Mouse (Mus musculus) yolk sac, embryonic 10.5 days (tissue): ENCODE data around the gene Jade2.
"Not testable (repeated sequence)": the region's sequence is repeated elsewhere in the genome, so short reads cannot be mapped to it uniquely, and the experiment has no call there.

Source experiments
- DNase-seq: peaks from one replicate; pipeline ENCODE4 v3.0.0-alpha.2; 2017; ENCODE audit warnings: low spot score

Gene Jade2

GRCm38 (mm10) chr11:51790662-51791061 lies 66.8 kb downstream of the Jade2 start:
- no peak for DNase-seq

- DNase-seq = not testable (repeated sequence)
Measured at GRCm38 (mm10) chr11:51789735-51790134, 67.7 kb downstream of the Jade2 start.

DNA sequence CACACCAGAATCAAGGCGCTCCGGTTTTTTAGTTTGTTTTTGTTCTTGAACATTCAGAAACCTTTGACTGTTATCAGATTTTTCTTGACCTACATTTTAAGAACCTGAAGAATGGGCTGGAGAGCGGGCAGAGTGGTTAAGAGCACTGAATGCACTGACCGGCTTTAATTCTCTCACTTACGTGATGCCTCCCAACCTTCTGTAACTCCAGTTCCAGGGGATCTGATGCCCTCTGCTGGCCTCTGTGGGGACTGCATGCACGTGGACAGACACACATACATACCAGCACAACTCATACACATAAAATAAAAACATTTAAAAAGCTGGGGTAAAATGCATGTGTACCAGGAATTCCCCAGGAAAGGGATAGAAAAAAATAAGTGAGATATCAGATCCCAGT lies 71.5 kb downstream of the Jade2 start:
- DNase-seq = peak; percentile 39

DNA sequence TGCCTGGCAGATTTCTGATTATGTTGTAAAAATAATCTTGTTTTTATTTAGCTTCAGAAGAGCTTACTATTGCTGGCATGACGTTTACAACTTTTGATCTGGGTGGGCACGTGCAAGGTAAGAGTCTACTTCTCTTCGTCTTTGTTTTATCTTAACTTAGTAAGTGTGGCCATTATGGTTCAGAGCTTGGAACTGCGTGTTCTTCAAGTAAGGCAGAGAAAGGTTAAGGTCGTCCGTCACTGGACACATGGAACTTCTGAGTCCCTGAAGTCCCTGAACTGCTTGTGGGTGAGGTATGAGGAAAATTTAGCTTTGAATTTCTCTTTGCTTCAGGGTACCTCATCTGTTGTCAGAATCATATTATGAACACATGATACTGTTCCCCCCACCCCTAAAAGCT lies 74.7 kb downstream of the Jade2 start:
- DNase-seq = no peak

DNA sequence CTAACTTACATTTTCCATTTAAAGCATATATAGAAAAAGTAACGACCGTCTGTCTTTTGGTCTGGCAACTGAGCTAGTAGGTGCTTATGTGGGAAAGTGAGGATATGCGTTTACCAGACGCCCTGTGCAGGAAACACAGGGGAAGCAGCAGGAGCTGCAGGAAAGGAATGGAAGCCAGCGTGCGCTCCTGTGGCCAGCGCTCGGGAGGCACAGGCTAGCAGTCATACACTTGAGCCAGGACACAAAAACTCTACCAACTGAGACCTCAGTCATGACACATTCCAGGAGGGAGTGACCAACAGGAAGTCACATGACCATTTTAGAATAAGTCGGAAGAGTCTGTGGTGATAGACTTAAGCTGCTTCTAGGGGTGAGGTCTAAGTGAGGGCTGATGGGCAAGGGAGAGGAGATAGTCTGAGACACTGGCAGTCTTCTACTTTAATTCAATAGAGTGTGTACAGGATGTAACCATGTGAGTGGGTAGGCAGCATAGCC lies 76.6 kb downstream of the Jade2 start:
- no peak for DNase-seq

DNA sequence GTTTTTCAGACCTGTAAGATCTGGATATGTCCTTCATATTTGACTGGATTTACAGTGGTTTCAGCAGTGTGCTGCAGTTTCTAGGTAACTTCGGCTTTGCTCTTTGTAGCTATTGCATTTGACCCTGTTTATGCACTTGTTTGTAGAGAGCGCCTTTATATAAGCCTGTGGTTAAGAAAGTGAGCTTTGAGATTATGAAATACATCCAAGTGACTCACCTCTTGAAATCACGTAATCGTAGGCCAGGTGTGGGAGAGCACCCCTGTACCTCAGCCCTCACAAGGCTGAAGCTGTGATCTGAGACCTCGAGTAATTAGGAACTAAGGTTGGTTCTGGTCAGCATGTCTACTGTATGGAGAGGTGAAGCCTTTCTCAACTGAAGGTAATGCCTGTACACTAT lies 80.0 kb downstream of the Jade2 start:
- DNase-seq = no peak

DNA sequence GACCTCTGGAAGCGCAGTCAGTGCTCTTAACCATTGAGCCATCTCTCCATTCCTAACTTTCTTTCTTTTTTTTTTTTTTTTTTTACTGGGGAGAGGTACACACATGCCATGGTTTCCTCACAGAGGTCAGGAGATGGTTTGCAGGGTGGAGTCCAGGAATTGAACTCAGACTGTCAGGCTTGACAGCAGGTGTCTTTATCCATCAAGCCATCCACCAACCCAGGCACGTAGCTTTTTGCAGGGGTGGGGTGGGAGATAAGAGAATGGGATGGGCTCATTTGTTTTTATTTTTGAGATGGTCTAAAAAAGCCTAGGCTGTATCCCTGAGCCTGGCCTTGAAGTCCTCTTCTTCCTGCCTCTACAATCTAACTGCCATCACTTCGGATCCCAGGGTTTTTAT lies 81.9 kb downstream of the Jade2 start:
- no peak for DNase-seq

- peak; percentile 69 for DNase-seq
Measured at GRCm38 (mm10) chr11:51768296-51768695, 89.2 kb downstream of the Jade2 start.

- DNase-seq = peak; percentile 75
Measured at GRCm38 (mm10) chr11:51767579-51768220, 89.8 kb downstream of the Jade2 start.

DNA sequence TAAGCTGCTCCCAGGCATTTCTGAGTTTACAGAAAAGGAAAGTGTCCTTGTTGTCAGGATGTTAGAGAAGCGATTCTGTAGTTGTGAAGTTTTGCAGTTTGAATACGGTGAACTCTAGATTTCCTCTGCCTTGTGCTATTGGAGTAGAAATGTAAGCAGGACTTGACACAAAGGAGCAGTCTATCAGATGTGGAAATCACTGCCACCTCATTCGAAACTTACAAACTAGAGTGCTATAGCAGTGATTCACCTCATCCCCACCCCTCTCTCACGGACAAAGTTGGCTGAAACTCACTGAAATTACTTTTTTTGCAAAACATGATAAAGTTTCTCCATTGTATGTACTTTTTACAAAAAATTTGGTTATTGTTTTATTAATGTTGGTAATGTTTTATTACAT lies 92.6 kb downstream of the Jade2 start:
- no peak for DNase-seq

DNA sequence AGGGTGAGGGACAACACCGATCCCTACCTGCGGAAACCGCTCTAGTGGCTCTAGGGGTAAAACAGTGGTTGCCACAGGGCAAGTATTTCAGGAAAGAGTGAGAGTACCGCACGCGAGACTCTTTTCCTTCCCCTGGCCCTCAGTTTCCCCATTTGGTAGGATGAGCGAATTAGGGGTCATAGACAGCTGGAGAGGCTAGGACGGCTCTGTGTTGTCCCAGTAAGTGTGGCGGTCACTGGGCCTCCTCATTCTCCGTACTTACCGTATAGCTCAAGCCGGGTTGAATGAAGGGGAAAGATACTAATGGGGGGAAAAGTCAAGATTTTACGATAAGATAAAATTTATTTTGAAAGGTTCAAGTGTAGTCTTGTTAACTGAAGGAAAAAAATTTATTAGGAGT lies 93.5 kb downstream of the Jade2 start:
- DNase-seq = no peak
